In the genomic region with DNA sequence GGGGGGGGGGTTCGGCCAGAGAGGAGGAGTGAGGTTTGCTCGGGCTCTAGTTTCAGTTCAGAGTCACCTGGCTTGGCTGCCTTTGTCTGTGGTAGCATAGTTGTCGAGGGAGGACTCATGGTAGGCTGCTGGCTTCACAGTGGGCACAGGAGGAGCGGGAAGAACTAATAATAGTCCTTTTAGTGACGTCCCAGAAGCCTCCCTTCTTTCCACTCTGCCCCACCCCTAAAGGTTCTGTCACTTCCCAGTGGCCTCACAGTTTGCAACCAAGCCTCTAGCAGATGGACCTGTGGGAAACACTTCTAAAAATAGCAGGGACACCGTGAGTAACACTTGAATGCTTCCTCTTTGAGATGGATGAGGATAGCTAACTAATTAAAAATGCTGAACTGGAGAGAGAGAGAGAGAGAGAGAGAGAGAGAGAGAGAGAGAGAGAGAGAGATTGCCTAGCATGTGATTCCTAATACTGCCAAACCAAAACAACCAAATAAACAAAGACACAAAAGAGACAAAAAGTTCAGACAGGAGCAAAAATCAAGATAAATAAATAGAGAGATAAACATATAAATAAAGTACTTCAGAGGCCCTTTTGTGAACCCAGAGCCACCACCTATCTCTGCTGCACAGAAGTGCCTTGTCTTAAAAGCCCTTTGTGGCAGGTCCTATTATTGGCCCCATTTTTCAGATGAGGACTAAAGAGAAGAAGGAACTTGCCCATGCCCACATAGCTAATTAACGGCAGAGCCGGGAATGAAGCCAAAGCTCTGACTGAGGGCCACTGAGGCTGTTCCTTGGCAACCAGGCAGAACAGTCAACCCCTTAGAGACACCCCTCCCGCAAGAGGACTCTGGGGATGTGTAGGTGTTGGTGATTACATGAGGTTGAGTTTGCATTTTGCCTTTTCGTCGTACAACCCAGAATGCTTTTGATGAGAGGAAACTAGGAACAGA, we compare ENCODE assay signal across 8 mouse cellular contexts. TPM values are rescaled to one million over a fixed set of nuclear protein-coding genes. Genes with fewer than 3 reads are reported as not detected.
DNase-seq lines count a peak whose midpoint lies in the region; ATAC-seq and TF ChIP-seq lines count a peak whose summit lies in the region.

No protein-coding gene starts in this region.

- no peak overlapping the region for H3K4me3 ChIP-seq in midbrain, embryonic 14.5 days (replicated peaks; ENCODE audit: low read depth, low read length)
- H3K4me3 ChIP-seq in midbrain, embryonic 11.5 days (ENCODE audit: low read depth, low read length) = no peak overlapping the region
- no peak overlapping the region for H3K4me3 ChIP-seq in forebrain, embryonic 10.5 days
- no peak overlapping the region for H3K4me3 ChIP-seq in left cerebral cortex, adult 2 months

- no peak overlapping the region for H3K9ac ChIP-seq in midbrain, embryonic 14.5 days (replicated peaks; ENCODE audit: low read length)
- no peak overlapping the region for H3K9ac ChIP-seq in midbrain, embryonic 11.5 days (ENCODE audit: low read length)

- no peak for ATAC-seq in midbrain, embryonic 14.5 days (ENCODE audit: low FRiP score, low TSS enrichment)
- ATAC-seq in midbrain, embryonic 11.5 days (ENCODE audit: low FRiP score) = no peak

- no peak for TF ChIP-seq CTCF in left cerebral cortex, adult 2 months (IDR thresholded peaks at IDR 0.05)

- 51% methylated on average over 11 of the region's 11 CpGs for WGBS in midbrain, embryonic 14.5 days
- 57% methylated on average over 11 of the region's 11 CpGs for WGBS in midbrain, embryonic 11.5 days
- WGBS in forebrain, embryonic 10.5 days = 61% methylated on average over 11 of the region's 11 CpGs

- intact Hi-C loops in heart, postnatal 25 days (cut with DNase I) = loop anchor here (5.0 kb wide), 1 partner anchor 62 kb away; no protein-coding TSS in a partner anchor
- intact Hi-C loops in left cerebral cortex, adult 2 months (cut with DNase I) = loop anchor here (2.0 to 5.0 kb wide), 3 partner anchors 20 to 103 kb away; no protein-coding TSS in a partner anchor

- H3K4me1 ChIP-seq in midbrain, embryonic 14.5 days (ENCODE audit: control insufficient read depth, insufficient read depth, low read length) = no peaks in the 10 kb centered on the region
- H3K4me1 ChIP-seq in midbrain, embryonic 11.5 days (ENCODE audit: control insufficient read depth, insufficient read depth, low read length) = no peaks in the 10 kb centered on the region
- H3K4me1 ChIP-seq in forebrain, embryonic 10.5 days = peaks cover 23% of the 10 kb centered on the region

- H3K27me3 ChIP-seq in midbrain, embryonic 14.5 days (ENCODE audit: control insufficient read depth, insufficient read depth, low read length) = no peaks in the 10 kb centered on the region
- no peaks in the 10 kb centered on the region for H3K27me3 ChIP-seq in midbrain, embryonic 11.5 days (ENCODE audit: control insufficient read depth, insufficient read depth, low read length)
- no peaks in the 10 kb centered on the region for H3K27me3 ChIP-seq in forebrain, embryonic 10.5 days (ENCODE audit: poor library complexity, severe bottlenecking)
- H3K27me3 ChIP-seq in splenic B cell, adult 2 months (ENCODE audit: control insufficient read depth, insufficient read depth, low read length, poor library complexity, severe bottlenecking) = no peaks in the 10 kb centered on the region

- DNase-seq in midbrain, embryonic 14.5 days = peak; percentile 54
- DNase-seq in midbrain, embryonic 11.5 days (ENCODE audit: low spot score, missing footprints) = no peak
- DNase-seq in forebrain, embryonic 10.5 days (ENCODE audit: extremely low spot score, low spot score) = no peak
- DNase-seq in heart, postnatal 25 days (ENCODE audit: low spot score) = peak; percentile 37
- DNase-seq in left cerebral cortex, adult 2 months (ENCODE audit: extremely low spot score in 1 of 2, low spot score in 2 of 2) = peak; percentile 41 to 59
- peak; percentile 13 for DNase-seq in splenic B cell, adult 2 months (ENCODE audit: low read depth, low spot score)
- no peak for DNase-seq in yolk sac, embryonic 10.5 days (ENCODE audit: low spot score)
- DNase-seq in urinary bladder, postnatal 14 days (ENCODE audit: low spot score) = no peak

- H3K36me3 ChIP-seq in midbrain, embryonic 14.5 days (ENCODE audit: control insufficient read depth, insufficient read depth, low read length) = no peaks in the 10 kb centered on the region
- no peaks in the 10 kb centered on the region for H3K36me3 ChIP-seq in midbrain, embryonic 11.5 days (ENCODE audit: control insufficient read depth, insufficient read depth, low read length)
- H3K36me3 ChIP-seq in forebrain, embryonic 10.5 days (replicated peaks) = no peaks in the 10 kb centered on the region
- no peaks in the 10 kb centered on the region for H3K36me3 ChIP-seq in splenic B cell, adult 2 months (ENCODE audit: control insufficient read depth, insufficient read depth, low read length, poor library complexity, severe bottlenecking)

- H3K27ac ChIP-seq in midbrain, embryonic 14.5 days (replicated peaks; ENCODE audit: low read depth, low read length) = no peak overlapping the region
- H3K27ac ChIP-seq in midbrain, embryonic 11.5 days (ENCODE audit: low read depth, low read length) = no peak overlapping the region
- H3K27ac ChIP-seq in forebrain, embryonic 10.5 days = peak overlapping the region; percentile 35; the same call in 1 of the 2 replicates
- H3K27ac ChIP-seq in left cerebral cortex, adult 2 months = peak overlapping the region; percentile 15; the same call in 1 of the 2 replicates

- H3K4me2 ChIP-seq in midbrain, embryonic 14.5 days (ENCODE audit: low read length) = no peak overlapping the region
- H3K4me2 ChIP-seq in midbrain, embryonic 11.5 days = no peak overlapping the region

- H3K9me3 ChIP-seq in midbrain, embryonic 14.5 days (ENCODE audit: control insufficient read depth, low read length) = no peaks in the 10 kb centered on the region
- no peaks in the 10 kb centered on the region for H3K9me3 ChIP-seq in midbrain, embryonic 11.5 days (ENCODE audit: control insufficient read depth, low read length)
- no peaks in the 10 kb centered on the region for H3K9me3 ChIP-seq in forebrain, embryonic 10.5 days

RNA-seq across cellular contexts. Expression of gene Serp2, which starts 54.0 kb away (rescaled TPM):
- polyA plus RNA-seq in midbrain, embryonic 14.5 days (2014; fragmentation: Nextera tagmentation; extraction: Ambion mirVana) = 153 and 230 TPM in 2 replicates
- 45.5 and 47.3 TPM in 2 replicates for polyA plus RNA-seq in midbrain, embryonic 11.5 days (2014; fragmentation: Nextera tagmentation; extraction: Ambion mirVana)
- 24.9 and 25.2 TPM in 2 replicates for polyA plus RNA-seq in forebrain, embryonic 10.5 days (2016; fragmentation: Nextera tagmentation; extraction: Ambion mirVana)
- total RNA-seq in heart, postnatal 25 days (2021) = 1 to 10 TPM in 1 of 2 experiments, under 1 TPM in 1; 0.47 to 1.0 TPM
- 100 to 1,000 TPM; 178 to 186 TPM for total RNA-seq in left cerebral cortex, adult 2 months (2021)

Comparison
In these comparisons a context has a peak if more than half of its experiments do, and no peak if none do; other contexts are left out.
1. DNase-seq: peak in midbrain, embryonic 14.5 days (single experiment), heart, postnatal 25 days (single experiment), left cerebral cortex, adult 2 months (2 of 2) and splenic B cell, adult 2 months (single experiment); none in midbrain, embryonic 11.5 days (single experiment), forebrain, embryonic 10.5 days (single experiment), yolk sac, embryonic 10.5 days (single experiment) and urinary bladder, postnatal 14 days (single experiment).
2. H3K27ac ChIP-seq: peak in forebrain, embryonic 10.5 days (single experiment) and left cerebral cortex, adult 2 months (single experiment); none in midbrain, embryonic 14.5 days (single experiment) and midbrain, embryonic 11.5 days (single experiment).